Mouse (Mus musculus): ENCODE results near the gene Snurf. TPM values are rescaled to one million over a fixed set of nuclear protein-coding genes. Genes with fewer than 3 reads are reported as not detected.

The Snurf gene
- polyA plus RNA-seq, 1 experiment from 2014 or later, result 55.3 TPM

- DNase-seq (ENCODE audit: low spot score) (no peak), ATAC-seq (ENCODE audit: insufficient number of reproducible peaks, low FRiP score, low TSS enrichment, low read depth) (no peak)
- Histone ChIP-seq H3K27me3 (ENCODE audit: control insufficient read depth, insufficient read depth, low read length) (no peaks in the 10 kb centered on the region), H3K4me1 (ENCODE audit: control insufficient read depth, insufficient read depth, low read length) (no peaks in the 10 kb centered on the region), H3K36me3 (ENCODE audit: control insufficient read depth, insufficient read depth, low read length) (no peaks in the 10 kb centered on the region), H3K4me2 (ENCODE audit: low read depth, severe bottlenecking) (no peak overlapping the region), H3K27ac (replicated peaks; ENCODE audit: low read depth, low read length) (no peak overlapping the region), H3K9me3 (ENCODE audit: control insufficient read depth, low read length) (no peaks in the 10 kb centered on the region), H3K9ac (ENCODE audit: low read length) (no peak overlapping the region), H3K4me3 (ENCODE audit: low read depth, low read length) (no peak overlapping the region)
- WGBS, result 84% methylated on average over 1 of the region's 1 CpGs
Observed at GRCm38 (mm10) chr7:59978646-59979045, 26.2 kb downstream of the Snurf start.

Other genes with a start within 250 kb of the Snurf start
- 0.67 and 0.84 TPM in 2 replicates for gene Gm38393, start within 50 bp of the Snurf start, polyA plus RNA-seq (2014; fragmentation: Nextera tagmentation; extraction: Ambion mirVana)
- 76.4 and 76.5 TPM in 2 replicates for gene Snrpn, start 135.2 kb upstream of the Snurf start, polyA plus RNA-seq (2014; fragmentation: Nextera tagmentation; extraction: Ambion mirVana)

Data from limb, embryonic 11.5 days (tissue).